Mouse (Mus musculus) left cerebral cortex, adult 2 months (tissue): ENCODE measurements around the gene Tbl2. TPM values are rescaled to one million over a fixed set of nuclear protein-coding genes. Genes with fewer than 3 reads are reported as not detected.
A peak's percentile ranks its signal among the peaks of the same experiment; 100 is the strongest.

Source experiments
- DNase-seq, 2 experiments: peaks; one replicate each; pipeline ENCODE4 v3.0.0; 2021 to 2022; ENCODE audit warnings: low spot score in 2 of 2, mixed read lengths in 1 of 2; ENCODE audit errors: extremely low spot score in 1 of 2
- H3K27ac ChIP-seq: fragments of 200-600 bp; 2 replicates; pipeline ENCODE4 v1.8.1; 2022
- H3K4me3 ChIP-seq: fragments of 200-600 bp; 2 replicates; pipeline ENCODE4 v1.8.1; 2022
- CTCF ChIP-seq: fragments of 200-600 bp; IDR thresholded peaks from 2 replicates; pipeline ENCODE4 v1.8.1; 2022; ENCODE audit warnings: antibody characterized with exemption, mild to moderate bottlenecking, moderate library complexity
- intact Hi-C: fragments of 180-260 bp; cut with DNase I; formaldehyde crosslinking; loops from one replicate; pipeline ENCODE4 v1.15.1; 2025
- microRNA-seq, 2 experiments: library from miRNA; unstranded; fragments of <30 nt; microRNA quantifications; one replicate each; pipeline ENCODE4 v1.2.0; 2021
- total RNA-seq, 2 experiments: library from RNA; stranded (reverse); gene quantifications; 2 replicates each; pipeline ENCODE4 v1.2.3; 2021

Tbl2 gene
- total RNA-seq, 2 experiments from 2014 or later, result 26.1 to 27.0 TPM

- Histone ChIP-seq H3K4me3 (peak overlapping the region; percentile 85; the same call in 1 of the 2 replicates), H3K27ac (no peak overlapping the region)
- intact Hi-C loops, result loop anchor here (5.0 to 10.0 kb wide), 3 partner anchors 42 to 745 kb away; partner anchors contain the start of genes Tbl2 and Ywhag
- TF ChIP-seq CTCF, result peak; percentile 31
- DNase-seq, result no peak
Measured at GRCm38 (mm10) chr5:135189281-135190022, 40.0 kb downstream of the Tbl2 start.

DNA sequence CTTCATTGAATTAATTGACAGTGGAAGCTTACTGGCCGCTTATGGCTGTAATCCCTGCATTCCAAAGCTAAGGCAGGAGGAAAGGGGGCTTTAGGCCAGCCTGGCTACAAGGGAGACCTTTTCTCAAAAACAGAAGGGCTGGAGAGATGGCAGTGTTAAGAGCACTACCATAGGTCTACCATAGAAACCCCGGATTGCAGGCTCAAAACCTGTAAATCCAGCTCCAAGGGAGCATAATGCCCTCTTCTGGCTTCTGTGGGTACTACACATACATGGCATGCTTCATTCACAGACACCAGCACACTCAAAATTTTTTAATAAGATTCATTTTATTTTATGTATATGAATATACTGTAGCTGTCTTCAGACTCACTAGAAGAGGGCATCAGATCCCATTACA lies 42.2 kb downstream of the Tbl2 start:
- peak; percentile 47 to 68 for DNase-seq
- Histone ChIP-seq H3K4me3 (no peak overlapping the region), H3K27ac (no peak overlapping the region)
- peak; percentile 95 for TF ChIP-seq CTCF
- intact Hi-C loops, result loop anchor here (1.0 kb wide), 1 partner anchor 73 kb away; no protein-coding TSS in a partner anchor

DNA sequence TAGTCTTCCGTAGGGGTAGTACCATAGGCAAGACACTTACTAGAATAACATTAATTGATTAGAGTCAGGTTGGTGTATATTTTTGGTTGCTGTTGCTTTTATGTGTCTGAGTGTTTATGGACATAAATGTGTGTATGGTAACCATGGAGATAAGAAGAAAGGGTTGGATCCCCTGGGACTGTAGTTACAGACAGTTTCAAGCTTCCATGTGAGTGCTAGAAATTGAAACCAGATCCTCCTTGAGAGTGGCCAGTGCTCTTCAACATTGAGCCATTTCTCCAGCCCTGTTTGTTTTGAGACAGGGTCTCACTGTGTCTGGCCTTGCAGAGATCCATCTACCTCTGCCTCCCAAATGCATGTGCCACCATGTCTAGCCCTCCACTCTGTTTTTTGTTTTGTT lies 43.0 kb downstream of the Tbl2 start:
- no peak overlapping the region for H3K27ac ChIP-seq
- TF ChIP-seq CTCF, result no peak
- no peak for DNase-seq
- H3K4me3 ChIP-seq, result no peak overlapping the region
- intact Hi-C loops, result no loop called here

GRCm38 (mm10) chr5:135196367-135196766 lies 46.9 kb downstream of the Tbl2 start:
- no peak overlapping the region for H3K27ac ChIP-seq
- intact Hi-C loops, result no loop called here
- H3K4me3 ChIP-seq, result no peak overlapping the region
- no peak for DNase-seq
- TF ChIP-seq CTCF, result no peak

- DNase-seq, result no peak
- no peak for TF ChIP-seq CTCF
- intact Hi-C loops, result no loop called here
- no peak overlapping the region for H3K4me3 ChIP-seq
- no peak overlapping the region for H3K27ac ChIP-seq
Measured at GRCm38 (mm10) chr5:135202763-135203162, 53.3 kb downstream of the Tbl2 start.

GRCm38 (mm10) chr5:135208197-135208596 lies 58.7 kb downstream of the Tbl2 start:
- H3K27ac ChIP-seq, result no peak overlapping the region
- peak; percentile 29 for TF ChIP-seq CTCF
- DNase-seq, result no peak
- no peak overlapping the region for H3K4me3 ChIP-seq
- intact Hi-C loops, result no loop called here

Small RNA genes lying within 50 kb of the gene (microRNA-seq; reads per million reads assigned to microRNA genes)
- gene Gm25315, result 0 reads per million in 2 experiments

Other genes starting within 250 kb of the Tbl2 start
- not detected for gene Tmem270, start 242.9 kb upstream of the Tbl2 start, total RNA-seq
- not detected for gene Cldn13, start 234.1 kb upstream of the Tbl2 start, total RNA-seq
- 1 to 10 TPM; 7.5 to 9.3 TPM for gene Mettl27, start 217.3 kb upstream of the Tbl2 start, total RNA-seq
- gene Cldn4, start 202.7 kb upstream of the Tbl2 start, total RNA-seq, result not detected
- gene Cldn3, start 163.4 kb upstream of the Tbl2 start, total RNA-seq, result under 1 TPM; 0.81 to 0.82 TPM
- gene Abhd11, start 140.5 kb upstream of the Tbl2 start, total RNA-seq, result 10 to 100 TPM; 31.3 to 39.3 TPM
- 100 to 1,000 TPM; 340 to 346 TPM for gene Stx1a, start 126.2 kb upstream of the Tbl2 start, total RNA-seq
- 10 to 100 TPM; 38.6 to 41.7 TPM for gene Dnajc30, start 85.5 kb upstream of the Tbl2 start, total RNA-seq
- gene Bud23, start 84.7 kb upstream of the Tbl2 start, total RNA-seq, result 10 to 100 TPM; 53.4 to 57.3 TPM
- 10 to 100 TPM; 26.8 to 30.8 TPM for gene Vps37d, start 71.4 kb upstream of the Tbl2 start, total RNA-seq
- gene Mlxipl, start 59.8 kb upstream of the Tbl2 start, total RNA-seq, result 1 to 10 TPM; 3.7 to 3.8 TPM
- 10 to 100 TPM; 50.6 to 54.6 TPM for gene Bcl7b, start 18.6 kb downstream of the Tbl2 start, total RNA-seq
- gene Baz1b, start 37.6 kb downstream of the Tbl2 start, total RNA-seq, result 10 to 100 TPM; 76.2 to 79.7 TPM
- 1 to 10 TPM; 5.1 TPM for gene Fzd9, start 101.6 kb downstream of the Tbl2 start, total RNA-seq
- gene Fkbp6, start 200.4 kb downstream of the Tbl2 start, total RNA-seq, result under 1 TPM in 1 of 2 experiments, not detected in 1; 0.44 TPM
- gene Trim50, start 203.6 kb downstream of the Tbl2 start, total RNA-seq, result not detected
- gene Nsun5, start 220.3 kb downstream of the Tbl2 start, total RNA-seq, result 10 to 100 TPM; 22.2 to 22.6 TPM
- 10 to 100 TPM; 56.6 to 58.3 TPM for gene Pom121, start 244.9 kb downstream of the Tbl2 start, total RNA-seq